Mouse (Mus musculus): ENCODE measurements around the gene Tsga13. TPM values are rescaled to one million over a fixed set of nuclear protein-coding genes. Genes with fewer than 3 reads are reported as not detected.
A peak's percentile ranks its signal among the peaks of the same experiment; 100 is the strongest.

The Tsga13 gene
- polyA plus RNA-seq, 1 experiment from 2014 or later, result 0.42 TPM

GRCm38 (mm10) chr6:30897520-30897919, 17.9 kb downstream of the Tsga13 start:
- H3K27me3 ChIP-seq (replicated peaks), result no peaks in the 10 kb centered on the region
- ATAC-seq (ENCODE audit: insufficient number of reproducible peaks, low FRiP score), result no peak
- no peak overlapping the region for H3K4me2 ChIP-seq
- H3K9me3 ChIP-seq (replicated peaks), result no peaks in the 10 kb centered on the region
- H3K4me1 ChIP-seq (replicated peaks), result peaks cover 11% of the 10 kb centered on the region
- WGBS, result 63% methylated on average over 6 of the region's 6 CpGs
- H3K9ac ChIP-seq, result no peak overlapping the region
- no peak overlapping the region for H3K4me3 ChIP-seq
- H3K27ac ChIP-seq (ENCODE audit: poor library complexity, severe bottlenecking), result no peak overlapping the region
- no peaks in the 10 kb centered on the region for H3K36me3 ChIP-seq

DNA sequence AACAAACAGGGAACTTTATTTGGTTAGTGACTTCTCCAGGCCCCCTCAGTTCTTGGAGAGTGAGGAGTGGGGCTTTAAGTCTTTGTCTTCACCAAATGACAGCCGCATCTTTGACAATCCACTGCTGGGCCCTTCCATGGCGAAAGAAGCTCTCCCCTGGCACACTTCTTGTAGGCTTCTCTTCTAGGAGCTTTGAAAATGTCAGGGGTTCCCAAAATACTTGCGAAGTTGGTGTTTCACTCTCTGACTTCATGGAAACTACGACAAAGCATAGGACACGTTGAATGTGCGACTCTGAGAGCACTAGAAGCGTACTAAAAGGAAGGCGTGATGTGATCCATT, 18.4 kb downstream of the Tsga13 start:
- H3K27me3 ChIP-seq (replicated peaks), result no peaks in the 10 kb centered on the region
- peak overlapping the region; percentile 67 for H3K9ac ChIP-seq
- WGBS, result 16% methylated on average over 8 of the region's 8 CpGs
- peak overlapping the region; percentile 71 for H3K27ac ChIP-seq (ENCODE audit: poor library complexity, severe bottlenecking)
- peak overlapping the region; percentile 78 for H3K4me3 ChIP-seq
- no peaks in the 10 kb centered on the region for H3K36me3 ChIP-seq
- H3K9me3 ChIP-seq (replicated peaks), result no peaks in the 10 kb centered on the region
- H3K4me2 ChIP-seq, result peak overlapping the region; percentile 69
- H3K4me1 ChIP-seq (replicated peaks), result peaks cover 11% of the 10 kb centered on the region
- ATAC-seq (ENCODE audit: insufficient number of reproducible peaks, low FRiP score), result no peak

DNA sequence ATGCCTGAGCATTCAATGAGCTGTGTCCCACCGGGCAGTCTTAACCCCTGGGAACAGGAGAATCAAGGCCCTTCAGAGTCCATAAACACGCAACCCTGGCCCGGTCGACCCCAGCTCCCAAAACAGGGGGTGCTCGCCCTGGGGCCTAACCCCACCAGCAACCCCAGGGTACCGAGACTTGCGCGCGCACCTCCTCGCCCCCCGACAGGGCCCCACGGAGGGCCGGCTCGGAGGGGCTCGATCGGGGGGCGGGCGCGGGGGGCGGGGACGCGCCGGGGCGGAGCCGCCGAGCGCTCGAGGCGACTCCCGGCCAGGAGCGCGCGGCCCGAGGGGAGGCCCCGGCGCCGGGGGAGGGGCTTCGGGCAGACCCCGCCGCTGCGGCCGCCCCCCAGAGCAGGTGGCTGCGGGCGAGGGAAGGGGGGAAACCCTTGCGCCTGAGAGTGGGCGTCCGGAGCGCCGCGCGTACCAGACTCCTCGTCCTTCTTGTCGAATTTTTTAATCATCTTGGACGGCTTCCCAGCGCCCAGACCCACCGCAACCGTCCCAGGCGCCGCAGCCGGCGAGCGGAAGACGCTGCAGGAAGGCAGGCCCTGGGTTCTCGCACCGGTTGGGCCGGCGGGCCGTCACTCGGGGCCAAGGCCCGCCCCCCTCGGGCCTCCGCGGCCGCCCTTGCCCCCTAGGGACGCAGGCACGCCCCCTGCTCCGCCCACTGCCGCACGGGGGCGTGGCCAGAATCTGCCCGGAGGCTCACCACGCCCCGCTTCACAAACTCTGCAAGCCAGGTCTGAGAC, 19.0 kb downstream of the Tsga13 start, which contains the start of gene Copg2:
TSS of gene Copg2 (minus strand) at position 600 of the 791 bp plus-strand sequence.
- H3K4me3 ChIP-seq, result peak within 1 kb of the TSS; percentile 78
- WGBS, result 1% methylated on average over 70 of the region's 83 CpGs
- H3K36me3 ChIP-seq, result no peaks in the 10 kb centered on the region
- H3K27me3 ChIP-seq (replicated peaks), result no peaks in the 10 kb centered on the region
- H3K4me1 ChIP-seq (replicated peaks), result peaks cover 11% of the 10 kb centered on the region
- no peaks in the 10 kb centered on the region for H3K9me3 ChIP-seq (replicated peaks)
- H3K9ac ChIP-seq, result peak within 1 kb of the TSS; percentile 84
- H3K4me2 ChIP-seq, result peak within 1 kb of the TSS; percentile 69
- peak; percentile 99 for ATAC-seq (ENCODE audit: insufficient number of reproducible peaks, low FRiP score)
- peak within 1 kb of the TSS; percentile 96 for H3K27ac ChIP-seq (ENCODE audit: poor library complexity, severe bottlenecking)

DNA sequence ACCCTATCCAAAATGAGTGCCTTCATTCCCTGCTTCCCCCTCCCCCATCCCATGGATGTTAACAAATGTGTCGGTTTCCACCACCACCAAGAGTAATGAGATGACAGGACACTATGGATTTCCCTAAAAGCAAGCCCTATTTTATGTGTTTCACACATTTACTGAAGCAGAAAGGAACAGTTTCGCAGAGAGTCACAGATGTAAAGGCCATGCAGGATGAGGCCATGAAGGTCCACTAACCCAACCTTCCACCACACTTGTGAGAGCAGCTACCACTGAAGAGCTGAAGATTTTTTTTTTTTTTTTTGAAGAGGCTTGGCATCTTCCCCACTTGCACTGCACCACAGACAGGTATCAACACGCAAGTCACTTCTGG, 19.6 kb downstream of the Tsga13 start:
- H3K27me3 ChIP-seq (replicated peaks), result no peaks in the 10 kb centered on the region
- no peaks in the 10 kb centered on the region for H3K36me3 ChIP-seq
- peak overlapping the region; percentile 84 for H3K9ac ChIP-seq
- H3K4me3 ChIP-seq, result peak overlapping the region; percentile 78
- peaks cover 11% of the 10 kb centered on the region for H3K4me1 ChIP-seq (replicated peaks)
- peak overlapping the region; percentile 96 for H3K27ac ChIP-seq (ENCODE audit: poor library complexity, severe bottlenecking)
- H3K9me3 ChIP-seq (replicated peaks), result no peaks in the 10 kb centered on the region
- 25% methylated on average over 3 of the region's 3 CpGs for WGBS
- no peak for ATAC-seq (ENCODE audit: insufficient number of reproducible peaks, low FRiP score)
- H3K4me2 ChIP-seq, result peak overlapping the region; percentile 69

GRCm38 (mm10) chr6:30893081-30893480, 22.3 kb downstream of the Tsga13 start:
- Histone ChIP-seq H3K4me1 (replicated peaks) (peaks cover 11% of the 10 kb centered on the region), H3K27me3 (replicated peaks) (no peaks in the 10 kb centered on the region), H3K4me3 (no peak overlapping the region), H3K9me3 (replicated peaks) (no peaks in the 10 kb centered on the region), H3K4me2 (no peak overlapping the region), H3K9ac (no peak overlapping the region), H3K36me3 (peaks cover 18% of the 10 kb centered on the region), H3K27ac (ENCODE audit: poor library complexity, severe bottlenecking) (no peak overlapping the region)
- ATAC-seq (ENCODE audit: insufficient number of reproducible peaks, low FRiP score), result no peak
- 80% methylated on average over 4 of the region's 4 CpGs for WGBS

DNA sequence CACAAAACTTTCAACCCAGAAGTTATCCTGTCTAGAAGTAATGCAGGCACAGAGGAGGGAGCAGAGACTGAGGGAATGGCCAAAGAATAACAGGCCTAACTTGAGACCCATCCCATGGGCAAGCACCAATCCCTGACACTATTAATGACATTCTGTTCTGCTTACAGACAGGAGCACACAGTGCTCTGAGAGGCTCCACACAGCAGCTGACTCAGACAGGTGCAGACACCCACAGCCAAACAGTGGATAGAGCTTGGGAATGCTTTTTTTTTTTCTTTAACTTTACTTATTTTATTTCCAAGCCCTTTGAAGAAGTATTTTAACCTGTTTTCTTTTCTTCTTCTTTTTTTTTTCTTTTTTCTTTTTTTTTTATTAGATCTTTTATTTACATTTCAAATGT, 23.6 kb downstream of the Tsga13 start:
- Histone ChIP-seq H3K36me3 (peaks cover 20% of the 10 kb centered on the region), H3K9me3 (replicated peaks) (no peaks in the 10 kb centered on the region), H3K27ac (ENCODE audit: poor library complexity, severe bottlenecking) (no peak overlapping the region), H3K27me3 (replicated peaks) (no peaks in the 10 kb centered on the region), H3K4me1 (replicated peaks) (peaks cover 8% of the 10 kb centered on the region; the same call in 1 of the 2 replicates), H3K4me2 (no peak overlapping the region), H3K9ac (no peak overlapping the region), H3K4me3 (no peak overlapping the region)
- no peak for ATAC-seq (ENCODE audit: insufficient number of reproducible peaks, low FRiP score)

DNA sequence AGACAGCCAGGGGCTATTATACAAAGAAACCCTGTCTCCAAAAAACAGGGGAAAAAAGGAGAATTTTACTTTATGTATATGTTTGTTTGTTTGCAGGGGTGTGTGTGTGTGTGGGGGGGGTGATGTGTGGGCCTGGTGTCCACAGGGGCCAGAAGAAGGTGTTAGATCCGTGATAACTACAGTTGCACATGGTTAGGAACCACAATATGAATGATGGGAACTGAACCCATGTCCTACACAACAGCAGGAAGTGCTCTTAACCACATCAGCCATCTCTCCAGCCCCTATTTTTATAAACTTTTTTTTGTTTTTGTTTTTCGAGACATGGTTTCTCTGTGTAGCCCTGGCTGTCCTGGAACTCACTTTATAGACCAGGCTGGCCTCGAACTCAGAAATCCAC, 30.5 kb downstream of the Tsga13 start:
- H3K9ac ChIP-seq, result no peak overlapping the region
- no peak for ATAC-seq (ENCODE audit: insufficient number of reproducible peaks, low FRiP score)
- no peak overlapping the region for H3K27ac ChIP-seq (ENCODE audit: poor library complexity, severe bottlenecking)
- peaks cover 48% of the 10 kb centered on the region for H3K36me3 ChIP-seq
- WGBS, result 80% methylated on average over 3 of the region's 3 CpGs
- no peaks in the 10 kb centered on the region for H3K27me3 ChIP-seq (replicated peaks)
- H3K4me2 ChIP-seq, result no peak overlapping the region
- H3K9me3 ChIP-seq (replicated peaks), result no peaks in the 10 kb centered on the region
- no peak overlapping the region for H3K4me3 ChIP-seq
- no peaks in the 10 kb centered on the region for H3K4me1 ChIP-seq (replicated peaks)

DNA sequence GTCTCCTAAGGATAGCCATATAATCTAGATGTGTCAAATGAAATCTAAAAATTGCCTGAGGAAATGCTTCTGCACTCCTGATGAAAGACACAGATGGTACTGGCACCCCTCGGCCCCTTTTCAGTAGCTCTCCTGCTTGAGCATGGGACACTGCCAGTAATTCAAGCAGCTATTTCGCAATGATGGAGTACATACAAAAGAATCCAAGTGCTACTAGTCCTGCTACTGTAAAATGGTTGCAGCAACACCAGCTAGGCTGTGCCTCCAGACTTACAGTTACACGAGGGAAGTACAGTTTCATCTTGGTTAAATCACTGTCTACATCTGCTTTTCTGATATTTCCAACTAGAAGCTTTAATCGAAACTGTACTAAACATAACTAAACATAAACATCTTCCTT, 31.9 kb downstream of the Tsga13 start:
- Histone ChIP-seq H3K27me3 (replicated peaks) (no peaks in the 10 kb centered on the region), H3K4me3 (no peak overlapping the region), H3K27ac (ENCODE audit: poor library complexity, severe bottlenecking) (no peak overlapping the region), H3K9me3 (replicated peaks) (no peaks in the 10 kb centered on the region), H3K4me1 (replicated peaks) (no peaks in the 10 kb centered on the region), H3K36me3 (peaks cover 38% of the 10 kb centered on the region), H3K4me2 (no peak overlapping the region), H3K9ac (no peak overlapping the region)
- 85% methylated on average over 4 of the region's 4 CpGs for WGBS
- no peak for ATAC-seq (ENCODE audit: insufficient number of reproducible peaks, low FRiP score)

GRCm38 (mm10) chr6:30876661-30877060, 38.7 kb downstream of the Tsga13 start:
- no peak overlapping the region for H3K4me2 ChIP-seq
- H3K4me1 ChIP-seq (replicated peaks), result 0 out of 2 replicates have a peak, but pooled peaks cover 4% of the 10 kb centered on the region
- H3K27ac ChIP-seq (ENCODE audit: poor library complexity, severe bottlenecking), result no peak overlapping the region
- no peak overlapping the region for H3K4me3 ChIP-seq
- H3K27me3 ChIP-seq (replicated peaks), result no peaks in the 10 kb centered on the region
- ATAC-seq (ENCODE audit: insufficient number of reproducible peaks, low FRiP score), result no peak
- peaks cover 40% of the 10 kb centered on the region for H3K36me3 ChIP-seq
- no peak overlapping the region for H3K9ac ChIP-seq
- H3K9me3 ChIP-seq (replicated peaks), result no peaks in the 10 kb centered on the region

- 64% methylated on average over 1 of the region's 1 CpGs for WGBS
- no peak for ATAC-seq (ENCODE audit: insufficient number of reproducible peaks, low FRiP score)
- no peak overlapping the region for H3K9ac ChIP-seq
Observed at GRCm38 (mm10) chr6:30866501-30866900, 48.9 kb downstream of the Tsga13 start.

DNA sequence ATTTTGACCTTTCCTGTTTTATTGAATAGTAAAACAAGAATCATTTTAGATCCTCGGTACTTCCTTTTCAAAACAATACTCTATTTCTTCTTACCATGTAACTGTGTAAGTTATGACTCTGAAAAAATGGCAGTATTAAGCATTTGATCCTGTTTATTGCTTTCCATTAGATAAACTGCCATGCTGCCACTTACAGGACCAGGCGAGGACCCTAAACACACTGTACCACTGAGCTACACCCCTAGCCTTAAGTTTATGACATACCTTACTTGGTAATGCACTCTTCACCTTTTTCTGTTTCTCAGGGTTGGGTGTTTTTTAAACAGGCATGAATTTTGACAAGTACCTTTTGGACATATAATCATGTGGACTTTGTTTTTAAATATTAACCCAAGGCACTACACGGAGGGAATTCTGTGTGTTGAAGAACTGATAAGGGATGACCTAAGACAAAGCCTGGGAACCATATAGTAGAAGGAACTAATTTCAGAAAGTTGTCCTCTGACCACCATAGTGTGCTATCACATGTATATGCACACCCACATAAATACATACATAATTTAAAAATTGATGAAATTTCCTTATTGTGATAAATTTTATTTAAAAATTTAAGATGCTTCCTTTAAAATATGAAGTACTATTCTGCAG, 50.2 kb downstream of the Tsga13 start:
- 0 out of 2 replicates have a peak, but pooled peaks cover 3% of the 10 kb centered on the region for H3K4me1 ChIP-seq (replicated peaks)
- no peak overlapping the region for H3K9ac ChIP-seq
- no peaks in the 10 kb centered on the region for H3K27me3 ChIP-seq (replicated peaks)
- H3K4me2 ChIP-seq, result no peak overlapping the region
- WGBS, result 75% methylated on average over 3 of the region's 3 CpGs
- no peak for ATAC-seq (ENCODE audit: insufficient number of reproducible peaks, low FRiP score)
- no peaks in the 10 kb centered on the region for H3K9me3 ChIP-seq (replicated peaks)
- H3K4me3 ChIP-seq, result no peak overlapping the region
- H3K36me3 ChIP-seq, result peaks cover 5% of the 10 kb centered on the region; the same call in 1 of the 2 replicates
- H3K27ac ChIP-seq (ENCODE audit: poor library complexity, severe bottlenecking), result no peak overlapping the region

More at GRCm38 (mm10) chr6:30866501-30866900, 48.9 kb downstream of the Tsga13 start:
- no peaks in the 10 kb centered on the region for H3K27me3 ChIP-seq (replicated peaks)
- 0 out of 2 replicates have a peak, but pooled peaks cover 3% of the 10 kb centered on the region for H3K4me1 ChIP-seq (replicated peaks)
- H3K27ac ChIP-seq (ENCODE audit: poor library complexity, severe bottlenecking), result peak overlapping the region; percentile 29; the same call in 1 of the 2 replicates
- H3K9me3 ChIP-seq (replicated peaks), result no peaks in the 10 kb centered on the region
- no peak overlapping the region for H3K4me3 ChIP-seq
- H3K4me2 ChIP-seq, result no peak overlapping the region
- H3K36me3 ChIP-seq, result peaks cover 5% of the 10 kb centered on the region

Data from heart, embryonic 12.5 days (tissue).